Mouse (Mus musculus) liver, embryonic 14.5 days (tissue): Measurements from ENCODE around the gene Mcm3. TPM values are rescaled to one million over a fixed set of nuclear protein-coding genes. Genes with fewer than 3 reads are reported as not detected.

Experiments
- ATAC-seq: fragments of 200-750 bp; cut with Nextera tagmentation; 2 replicates; pipeline ENCODE4 v1.8.0; 2017; ENCODE audit warnings: moderate number of reproducible peaks, mild to moderate bottlenecking, moderate library complexity; ENCODE audit not compliant: insufficient read depth
- DNase-seq, 3 experiments: peaks; one replicate each; pipeline ENCODE4 v3.0.0-alpha.2; 2012 to 2013; ENCODE audit warnings: low read depth in 3 of 3, low spot score in 3 of 3
- H3K27ac ChIP-seq: fragments of 300-500 bp; sonication (generic); 2 replicates; pipeline ENCODE4 v1.5.1; 2014; ENCODE audit warnings: moderate library complexity, mild to moderate bottlenecking, control low read depth, inconsistent platforms
- H3K27me3 ChIP-seq: fragments of 300-500 bp; sonication (generic); 2 replicates; pipeline ENCODE4 v1.6.1; 2014; ENCODE audit warnings: mild to moderate bottlenecking, low read length, moderate library complexity; ENCODE audit not compliant: control insufficient read depth, insufficient read depth
- H3K36me3 ChIP-seq: fragments of 300-500 bp; sonication (generic); replicated peaks from 2 replicates; pipeline ENCODE4 v1.6.1; 2014; ENCODE audit warnings: low read depth; ENCODE audit not compliant: control insufficient read depth, insufficient read depth
- H3K4me1 ChIP-seq, 2 experiments: fragments of 200-500 bp in 1 of 2; fragments of 300-500 bp in 1 of 2; sonication (generic) in 1 of 2; replicated peaks; 2 replicates each; pipeline ENCODE4 v1.6.1; 2012 to 2014; ENCODE audit warnings: antibody characterized with exemption in 1 of 2, inconsistent platforms in 1 of 2, low read length in 1 of 2; ENCODE audit not compliant: control insufficient read depth in 2 of 2, insufficient read depth in 2 of 2
- H3K4me2 ChIP-seq: fragments of 300-500 bp; sonication (generic); 2 replicates; pipeline ENCODE4 v1.6.1; 2014; ENCODE audit warnings: low read depth, mild to moderate bottlenecking, control low read depth, moderate library complexity
- H3K4me3 ChIP-seq, 2 experiments: fragments of 200-500 bp in 1 of 2; fragments of 300-500 bp in 1 of 2; sonication (generic) in 1 of 2; 2 replicates each; pipeline ENCODE4 v1.5.1; 2012 to 2014; ENCODE audit warnings: low read depth in 2 of 2, low read length in 2 of 2, mild to moderate bottlenecking in 2 of 2, control low read depth in 1 of 2, inconsistent platforms in 1 of 2, moderate library complexity in 1 of 2; ENCODE audit not compliant: insufficient read depth in 1 of 2
- H3K9ac ChIP-seq: fragments of 300-500 bp; sonication (generic); replicated peaks from 2 replicates; pipeline ENCODE4 v1.6.1; 2014; ENCODE audit warnings: mild to moderate bottlenecking, control low read depth, moderate library complexity
- H3K9me3 ChIP-seq: fragments of 300-500 bp; sonication (generic); 2 replicates; pipeline ENCODE4 v1.6.1; 2016; ENCODE audit warnings: low read length, mixed read lengths; ENCODE audit not compliant: control insufficient read depth
- CTCF ChIP-seq: IDR thresholded peaks from 2 replicates; pipeline ENCODE4 v1.5.1; 2016; ENCODE audit warnings: antibody characterized with exemption, low read depth, control low read depth
- EP300 ChIP-seq: IDR thresholded peaks from 2 replicates; pipeline ENCODE4 v1.6.1; 2016; ENCODE audit warnings: antibody characterized with exemption, low read depth
- whole genome bisulfite sequencing: fragments of 180-500 bp; shearing (Covaris S2); extraction: QIAGEN DNeasy Blood & Tissue Kit; methylation state at CpG from one replicate; pipeline ENCODE4 v1.1.7; 2014; ENCODE audit not compliant: insufficient replicate concordance; 5-methylcytosine and 5-hydroxymethylcytosine counted together
- polyA plus RNA-seq, 2 experiments: library from polyadenylated mRNA; depleted of rRNA in 1 of 2; stranded (reverse) in 1 of 2; unstranded in 1 of 2; fragments of >200 nt; fragmentation: Nextera tagmentation in 1 of 2; extraction: Ambion mirVana in 1 of 2; gene quantifications; 2 replicates each; pipeline versions ENCODE4 v1.2.1 to v1.2.3; 2012 to 2014

Gene Mcm3
- polyA plus RNA-seq, 2 experiments, result 107 to 154 TPM

DNA sequence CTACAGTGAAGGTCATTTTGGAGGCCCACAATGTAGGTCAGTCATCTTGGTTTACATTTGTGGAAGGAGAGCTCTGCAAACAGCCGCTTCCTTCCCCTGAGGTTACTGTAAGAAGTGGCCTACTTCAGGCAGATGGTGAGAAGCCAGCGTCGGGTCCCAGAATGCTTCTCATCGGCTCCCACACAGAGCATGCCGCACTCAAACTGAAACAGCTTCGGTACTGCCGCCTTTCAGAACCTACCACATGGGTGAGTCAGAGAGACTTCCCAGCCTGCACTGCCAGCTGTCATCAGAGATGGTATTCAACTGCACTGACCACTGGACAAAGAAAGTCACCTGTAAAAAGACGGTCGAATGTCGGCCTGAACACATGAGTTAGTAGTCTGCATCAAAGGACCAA is 60.3 kb downstream of the Mcm3 start:
- no peak for ATAC-seq
- no peak overlapping the region for H3K27ac ChIP-seq
- H3K9me3 ChIP-seq, result no peaks in the 10 kb centered on the region
- H3K4me3 ChIP-seq, result no peak overlapping the region
- H3K4me2 ChIP-seq, result no peak overlapping the region
- H3K36me3 ChIP-seq, result no peaks in the 10 kb centered on the region
- 67% methylated on average over 10 of the region's 10 CpGs for WGBS
- no peak for DNase-seq
- H3K27me3 ChIP-seq, result no peaks in the 10 kb centered on the region
- H3K4me1 ChIP-seq, result no peaks in the 10 kb centered on the region
- H3K9ac ChIP-seq, result no peak overlapping the region
- TF ChIP-seq EP300 (no peak), CTCF (no peak)

DNA sequence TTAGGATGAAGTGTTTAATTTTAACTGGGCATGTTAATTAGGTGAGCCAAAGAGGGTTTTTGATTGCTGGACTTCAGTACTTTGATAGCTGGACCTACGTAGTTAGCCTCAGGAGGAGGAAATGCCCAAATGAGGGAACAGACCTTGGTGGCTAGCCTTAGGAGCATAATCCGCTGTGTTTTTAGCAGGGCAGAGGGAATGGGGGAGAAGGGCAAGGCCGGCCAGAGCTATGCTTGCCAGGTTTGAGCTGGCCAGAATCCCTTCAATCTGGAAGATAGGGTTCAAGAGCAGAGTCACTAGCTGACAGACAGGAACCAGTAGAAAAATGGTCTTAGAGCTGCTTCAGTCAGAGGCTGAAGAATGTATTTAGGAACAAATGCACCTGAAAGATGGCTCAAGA is 62.5 kb downstream of the Mcm3 start:
- Histone ChIP-seq H3K27me3 (no peaks in the 10 kb centered on the region), H3K9me3 (no peaks in the 10 kb centered on the region), H3K36me3 (no peaks in the 10 kb centered on the region), H3K9ac (no peak overlapping the region), H3K4me2 (no peak overlapping the region), H3K27ac (no peak overlapping the region), H3K4me3 (no peak overlapping the region), H3K4me1 (no peaks in the 10 kb centered on the region)
- no peak for DNase-seq
- ATAC-seq, result no peak
- WGBS, result 67% methylated on average over 3 of the region's 3 CpGs
- TF ChIP-seq EP300, result no peak
- no peak for TF ChIP-seq CTCF

DNA sequence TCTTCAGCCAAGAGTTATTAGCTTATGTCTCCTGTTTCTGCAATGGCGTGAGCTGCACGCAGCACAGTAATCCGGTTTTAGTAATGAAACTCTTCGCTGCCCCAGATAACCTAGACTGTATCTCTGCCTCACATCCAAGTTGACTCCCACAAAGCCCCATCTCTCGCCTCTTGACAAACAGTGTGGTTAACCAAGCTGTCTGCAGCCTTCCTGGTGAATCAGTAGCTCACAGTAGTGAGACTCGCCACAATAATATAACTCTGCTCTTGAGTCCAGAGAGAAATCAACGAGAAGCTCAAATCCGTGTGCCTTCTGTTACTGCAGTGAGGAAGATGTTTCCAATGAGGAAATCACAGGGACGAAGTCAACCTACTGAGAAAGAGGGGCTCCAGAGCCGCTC is 65.7 kb downstream of the Mcm3 start:
- WGBS, result 24% methylated on average over 10 of the region's 10 CpGs
- Histone ChIP-seq H3K27ac (no peak overlapping the region), H3K4me3 (no peak overlapping the region), H3K36me3 (no peaks in the 10 kb centered on the region), H3K27me3 (no peaks in the 10 kb centered on the region), H3K9me3 (no peaks in the 10 kb centered on the region), H3K4me2 (no peak overlapping the region), H3K9ac (no peak overlapping the region), H3K4me1 (no peaks in the 10 kb centered on the region)
- no peak for TF ChIP-seq EP300
- no peak for TF ChIP-seq CTCF
- ATAC-seq, result no peak
- no peak for DNase-seq

Other genes with a start within 250 kb of the Mcm3 start
- 0.12 and 0.15 TPM in 2 replicates for gene Pkhd1, start 202.2 kb downstream of the Mcm3 start, polyA plus RNA-seq (2012; rRNA removed)
- 0.13 and 0.15 TPM in 2 replicates for gene Pkhd1, start 202.2 kb downstream of the Mcm3 start, polyA plus RNA-seq (2014; fragmentation: Nextera tagmentation; extraction: Ambion mirVana)
- not detected in 2 replicates for gene Il17a, start 89.4 kb downstream of the Mcm3 start, polyA plus RNA-seq (2012; rRNA removed)
- gene Il17a, start 89.4 kb downstream of the Mcm3 start, polyA plus RNA-seq (2014; fragmentation: Nextera tagmentation; extraction: Ambion mirVana), result not detected in 2 replicates
- 0.10 and 0.15 TPM in 2 replicates for gene Il17f, start 29.7 kb downstream of the Mcm3 start, polyA plus RNA-seq (2012; rRNA removed)
- gene Il17f, start 29.7 kb downstream of the Mcm3 start, polyA plus RNA-seq (2014; fragmentation: Nextera tagmentation; extraction: Ambion mirVana), result not detected in 2 replicates
- gene Paqr8, start 70.3 kb upstream of the Mcm3 start, polyA plus RNA-seq (2012; rRNA removed), result 0.12 and 0.16 TPM in 2 replicates
- 0.13 and 0.29 TPM in 2 replicates for gene Paqr8, start 70.3 kb upstream of the Mcm3 start, polyA plus RNA-seq (2014; fragmentation: Nextera tagmentation; extraction: Ambion mirVana)
- gene Efhc1, start 131.3 kb upstream of the Mcm3 start, polyA plus RNA-seq (2012; rRNA removed), result 0.21 and 1.1 TPM in 2 replicates
- 0.32 and 0.53 TPM in 2 replicates for gene Efhc1, start 131.3 kb upstream of the Mcm3 start, polyA plus RNA-seq (2014; fragmentation: Nextera tagmentation; extraction: Ambion mirVana)